Mouse (Mus musculus) ES-Bruce4 (cell line): ENCODE measurements around the gene Dgkz. TPM values are rescaled to one million over a fixed set of nuclear protein-coding genes. Genes with fewer than 3 reads are reported as not detected.

ENCODE experiments used
- H3K27ac ChIP-seq: 2 replicates; pipeline ENCODE4 v1.5.1; 2012; ENCODE audit warnings: low read length, inconsistent platforms; ENCODE audit not compliant: insufficient read depth
- H3K27me3 ChIP-seq: 2 replicates; pipeline ENCODE4 v1.6.1; 2012; ENCODE audit warnings: mild to moderate bottlenecking, low read length, inconsistent platforms; ENCODE audit not compliant: control insufficient read depth, poor library complexity, insufficient read depth, severe bottlenecking
- H3K36me3 ChIP-seq: 2 replicates; pipeline ENCODE4 v1.6.1; 2012; ENCODE audit warnings: inconsistent platforms, mild to moderate bottlenecking, low read length, moderate library complexity; ENCODE audit not compliant: control insufficient read depth, poor library complexity, insufficient read depth, severe bottlenecking
- H3K4me1 ChIP-seq: one replicate; pipeline ENCODE4 v1.8.1; 2011; ENCODE audit warnings: low read length; ENCODE audit not compliant: control insufficient read depth, insufficient read depth
- H3K4me3 ChIP-seq: 2 replicates; pipeline ENCODE4 v1.5.1; 2011; ENCODE audit warnings: low read depth, mild to moderate bottlenecking, low read length
- H3K9ac ChIP-seq: 2 replicates; pipeline ENCODE4 v1.6.1; 2012; ENCODE audit warnings: low read depth, mild to moderate bottlenecking, inconsistent platforms; ENCODE audit not compliant: poor library complexity, severe bottlenecking
- H3K9me3 ChIP-seq: replicated peaks from 2 replicates; pipeline ENCODE4 v1.6.1; 2012; ENCODE audit warnings: mild to moderate bottlenecking, low read length, inconsistent platforms; ENCODE audit not compliant: control insufficient read depth, poor library complexity, insufficient read depth, severe bottlenecking
- CTCF ChIP-seq: IDR thresholded peaks from one replicate; pipeline ENCODE4 v1.8.1; 2011; ENCODE audit warnings: low read depth, low read length
- EP300 ChIP-seq: IDR thresholded peaks from 2 replicates; pipeline ENCODE4 v1.6.1; 2011; ENCODE audit warnings: low read depth, low read length; ENCODE audit not compliant: insufficient read depth
- POLR2A ChIP-seq: IDR thresholded peaks from one replicate; pipeline ENCODE4 v1.8.1; 2011; ENCODE audit warnings: low read length; ENCODE audit not compliant: insufficient read depth
- polyA plus RNA-seq: library from polyadenylated mRNA; stranded (reverse); fragments of >200 nt; gene quantifications from 2 replicates; pipeline ENCODE4 v1.2.4, GENCODE M21; 2011; ENCODE audit warnings: low read depth; ENCODE audit not compliant: missing spikeins, insufficient read depth, insufficient read length

Gene Dgkz
- polyA plus RNA-seq, 1 experiment: 28.1 TPM

DNA sequence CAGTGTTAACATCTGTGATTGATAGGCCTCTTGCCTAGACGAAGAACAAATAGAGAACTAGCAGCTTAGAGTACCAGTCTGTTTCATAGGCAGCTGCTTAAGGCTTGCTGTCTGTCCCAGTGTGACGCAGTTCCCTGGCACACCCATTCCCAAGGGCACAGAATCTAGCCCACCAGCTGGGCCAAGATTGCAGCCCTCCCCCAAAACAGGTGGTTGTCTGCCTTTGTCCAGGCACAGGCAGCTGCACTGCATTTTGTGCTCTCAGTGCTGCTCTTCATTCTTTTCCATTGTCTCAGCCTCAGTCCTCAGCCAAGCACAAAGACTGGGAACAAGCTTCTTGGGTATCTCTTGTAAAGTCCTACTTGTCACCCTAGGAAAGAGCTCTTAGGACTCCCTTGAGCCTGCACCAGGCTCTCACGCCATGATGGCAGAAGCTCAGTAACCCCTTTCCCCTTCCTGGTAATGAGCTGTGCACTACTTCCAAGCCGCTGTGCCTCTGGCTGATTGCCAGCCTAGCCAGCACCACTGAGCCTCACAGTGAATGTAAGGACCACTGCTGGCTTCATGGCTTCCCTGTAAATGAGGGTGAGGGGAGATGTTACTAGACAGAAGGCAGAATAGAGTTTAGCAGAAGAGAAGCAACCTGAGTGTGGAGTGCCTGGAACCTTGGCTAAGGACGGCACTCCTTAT, 70.9 kb downstream of the Dgkz start:
- peak; percentile 46; the same call in 1 of the 2 replicates for TF ChIP-seq EP300
- TF ChIP-seq CTCF: no peak
- no peak for TF ChIP-seq POLR2A
- Histone ChIP-seq H3K9ac (no peak overlapping the region), H3K36me3 (0 out of 2 replicates have a peak, but pooled peaks cover 4% of the 10 kb centered on the region), H3K27ac (no peak overlapping the region), H3K9me3 (no peaks in the 10 kb centered on the region), H3K27me3 (no peaks in the 10 kb centered on the region), H3K4me1 (no peaks in the 10 kb centered on the region), H3K4me3 (no peak overlapping the region)

DNA sequence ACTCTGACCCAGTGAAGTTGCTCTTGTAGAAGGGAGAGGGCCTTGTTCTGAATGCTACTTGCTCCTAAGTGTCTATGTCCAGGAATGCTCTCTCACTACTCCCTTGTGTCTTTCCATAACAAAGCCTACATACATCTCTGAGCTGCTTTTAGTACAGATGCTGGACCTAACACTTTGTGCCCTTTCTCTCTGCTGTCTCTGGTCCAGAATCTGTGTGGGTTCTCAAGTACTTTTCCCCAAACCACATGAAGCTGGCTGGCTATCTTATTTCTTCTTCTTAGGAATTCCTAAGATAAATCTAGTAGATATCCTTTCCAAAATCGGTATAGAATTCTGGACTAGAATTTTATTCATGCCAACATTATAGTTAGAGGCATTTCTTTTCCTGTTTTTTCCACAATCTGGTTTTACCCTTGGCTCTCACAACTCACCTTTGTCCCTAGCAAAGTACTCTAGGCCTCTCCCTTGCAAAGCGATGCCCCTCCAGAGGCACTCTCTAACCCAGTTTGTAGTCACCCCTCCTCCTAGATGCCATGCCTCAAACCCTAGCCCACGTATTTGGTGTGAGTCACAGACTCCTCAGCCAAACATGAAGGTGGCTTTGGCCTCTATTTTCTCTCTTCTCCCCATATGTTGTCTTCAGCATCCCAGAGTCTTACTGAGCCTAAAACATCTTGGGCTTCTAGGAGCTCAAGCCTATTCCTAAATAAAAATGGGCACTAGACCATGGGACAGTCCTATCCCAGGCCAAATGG, 72.3 kb downstream of the Dgkz start:
- no peak overlapping the region for H3K27ac ChIP-seq
- H3K4me1 ChIP-seq: no peaks in the 10 kb centered on the region
- peaks cover 4% of the 10 kb centered on the region; the same call in 1 of the 2 replicates for H3K36me3 ChIP-seq
- no peaks in the 10 kb centered on the region for H3K9me3 ChIP-seq
- TF ChIP-seq POLR2A (no peak), CTCF (no peak), EP300 (no peak)
- no peak overlapping the region for H3K9ac ChIP-seq
- H3K27me3 ChIP-seq: no peaks in the 10 kb centered on the region
- H3K4me3 ChIP-seq: no peak overlapping the region

- no peaks in the 10 kb centered on the region for H3K9me3 ChIP-seq
- H3K4me1 ChIP-seq: no peaks in the 10 kb centered on the region
- no peak overlapping the region for H3K4me3 ChIP-seq
- H3K9ac ChIP-seq: no peak overlapping the region
- H3K27ac ChIP-seq: no peak overlapping the region
- no peak for TF ChIP-seq EP300
- TF ChIP-seq CTCF: no peak
- TF ChIP-seq POLR2A: no peak
- H3K27me3 ChIP-seq: no peaks in the 10 kb centered on the region
- peaks cover 4% of the 10 kb centered on the region; the same call in 1 of the 2 replicates for H3K36me3 ChIP-seq
These were observed 73.3 kb downstream of the Dgkz start for GRCm38 (mm10) chr2:91902336-91902735.

DNA sequence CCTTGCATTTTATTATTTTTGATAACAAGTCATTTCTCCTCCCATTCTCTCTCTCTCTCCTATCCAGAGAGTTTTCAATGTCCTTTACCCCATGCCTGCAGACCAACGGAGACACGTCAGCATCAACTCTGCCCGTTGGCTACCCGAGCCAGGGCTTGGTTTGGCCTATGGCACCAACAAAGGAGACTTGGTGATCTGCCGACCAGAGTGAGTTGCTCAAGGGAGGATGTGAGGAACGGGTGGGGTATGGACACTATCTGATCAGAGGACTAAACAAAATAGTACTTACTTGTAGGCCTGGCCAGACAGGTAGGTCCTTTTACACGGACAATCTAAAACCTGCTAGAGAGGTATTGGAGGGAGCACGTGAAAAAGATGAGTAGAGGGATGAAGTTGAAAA, 75.2 kb downstream of the Dgkz start:
- Histone ChIP-seq H3K27ac (no peak overlapping the region), H3K9ac (no peak overlapping the region), H3K9me3 (no peaks in the 10 kb centered on the region), H3K4me3 (no peak overlapping the region), H3K4me1 (no peaks in the 10 kb centered on the region), H3K36me3 (peaks cover 4% of the 10 kb centered on the region; the same call in 1 of the 2 replicates), H3K27me3 (no peaks in the 10 kb centered on the region)
- no peak for TF ChIP-seq EP300
- TF ChIP-seq CTCF: no peak
- no peak for TF ChIP-seq POLR2A

GRCm38 (mm10) chr2:91899141-91899540, 76.5 kb downstream of the Dgkz start:
- no peak overlapping the region for H3K27ac ChIP-seq
- no peaks in the 10 kb centered on the region for H3K9me3 ChIP-seq
- H3K4me3 ChIP-seq: no peak overlapping the region
- H3K27me3 ChIP-seq: no peaks in the 10 kb centered on the region
- H3K4me1 ChIP-seq: no peaks in the 10 kb centered on the region
- H3K36me3 ChIP-seq: peaks cover 4% of the 10 kb centered on the region; the same call in 1 of the 2 replicates
- no peak overlapping the region for H3K9ac ChIP-seq
- TF ChIP-seq POLR2A: no peak
- no peak for TF ChIP-seq EP300
- TF ChIP-seq CTCF: no peak

- no peak overlapping the region for H3K4me3 ChIP-seq
These were observed 77.7 kb downstream of the Dgkz start for GRCm38 (mm10) chr2:91897968-91898367.

More at GRCm38 (mm10) chr2:91897968-91898367, 77.7 kb downstream of the Dgkz start:
- Histone ChIP-seq H3K4me1 (no peaks in the 10 kb centered on the region), H3K9ac (no peak overlapping the region), H3K27me3 (no peaks in the 10 kb centered on the region), H3K9me3 (no peaks in the 10 kb centered on the region), H3K36me3 (peaks cover 4% of the 10 kb centered on the region; the same call in 1 of the 2 replicates), H3K27ac (no peak overlapping the region)
- no peak for TF ChIP-seq CTCF
- no peak for TF ChIP-seq POLR2A
- TF ChIP-seq EP300: no peak
